Comparison of ENCODE assay signal across 26 mouse cellular contexts in genomic region chr11:49655501-49655900, GRCm38 (mm10). TPM values are rescaled to one million over a fixed set of nuclear protein-coding genes. Genes with fewer than 3 reads are reported as not detected.
"Had no signal": no experiment of that assay in that cellular context is flagged by ENCODE, and none has a peak within 500 bp of the region (broad histone marks: within the 10 kb centered on the region; RNA-seq: fewer than 3 reads in every experiment).

No protein-coding gene starts in this region.

- H3K9ac ChIP-seq: liver, embryonic 12.5 days; liver, embryonic 14.5 days; lung, embryonic 14.5 days; midbrain, embryonic 13.5 days; neural tube, embryonic 13.5 days; neural tube, embryonic 15.5 days had no signal

- ATAC-seq: liver, embryonic 12.5 days; midbrain, embryonic 13.5 days; midbrain, embryonic 16.5 days had no signal

- H3K27me3 ChIP-seq: liver, embryonic 12.5 days; midbrain, embryonic 13.5 days; neural tube, embryonic 13.5 days; neural tube, embryonic 15.5 days had no signal

- H3K4me2 ChIP-seq: liver, embryonic 12.5 days; lung, embryonic 14.5 days; midbrain, embryonic 13.5 days; neural tube, embryonic 13.5 days; neural tube, embryonic 15.5 days had no signal

- DNase-seq: lung, adult 18-20 months; lung, embryonic 14.5 days; lung, postnatal 10 days; lung, postnatal 4 days; retina, postnatal 1 day; right cerebral cortex, adult 18-20 months; right cerebral cortex, postnatal 25 days; right cerebral cortex, postnatal 4 days; spleen, adult 18-20 months; thymus, adult 18-20 months; thymus, postnatal 14 days; thymus, postnatal 36 days had no signal

- H3K4me3 ChIP-seq: liver, embryonic 12.5 days; midbrain, embryonic 10.5 days; midbrain, embryonic 13.5 days; myocyte; neural tube, embryonic 13.5 days; neural tube, embryonic 15.5 days had no signal

- H3K27ac ChIP-seq: liver, embryonic 12.5 days; liver, embryonic 14.5 days; midbrain, embryonic 10.5 days; midbrain, embryonic 13.5 days; neural tube, embryonic 13.5 days; neural tube, embryonic 15.5 days had no signal

- H3K36me3 ChIP-seq: liver, embryonic 12.5 days; midbrain, embryonic 10.5 days; midbrain, embryonic 13.5 days; neural tube, embryonic 13.5 days; neural tube, embryonic 15.5 days had no signal

- H3K9me3 ChIP-seq: liver, embryonic 12.5 days; midbrain, embryonic 10.5 days; midbrain, embryonic 13.5 days; neural tube, embryonic 13.5 days; neural tube, embryonic 15.5 days had no signal

RNA-seq across cellular contexts. Expression of gene Scgb3a1, which starts 7.9 kb away (rescaled TPM):
- total RNA-seq: megakaryocyte, adult 5-6 weeks; megakaryocyte-erythroid progenitor cell, adult 5-6 weeks had no signal
- polyA plus RNA-seq: liver, embryonic 12.5 days; liver, embryonic 14.5 days; liver, embryonic 16.5 days; lung, embryonic 14.5 days; midbrain, embryonic 10.5 days; midbrain, embryonic 13.5 days; myocyte; neural tube, embryonic 11.5 days; neural tube, embryonic 13.5 days; neural tube, embryonic 15.5 days; stomach, embryonic 14.5 days; stomach, embryonic 16.5 days had no signal

RNA-seq across cellular contexts. Expression of gene Flt4, which starts 46.4 kb away (rescaled TPM):
- total RNA-seq: megakaryocyte, adult 5-6 weeks; megakaryocyte-erythroid progenitor cell, adult 5-6 weeks had no signal
